Mouse (Mus musculus) intestine, embryonic 14.5 days (tissue): ENCODE measurements around the gene Ppm1m. TPM values are rescaled to one million over a fixed set of nuclear protein-coding genes. Genes with fewer than 3 reads are reported as not detected.

ENCODE experiments used
- ATAC-seq: fragments of 200-750 bp; cut with Nextera tagmentation; replicated peaks from 2 replicates; pipeline ENCODE4 v1.8.0; 2017; ENCODE audit warnings: low read depth, moderate number of reproducible peaks, moderate TSS enrichment, moderate library complexity; ENCODE audit not compliant: low FRiP score, low TSS enrichment
- DNase-seq: peaks from one replicate; pipeline ENCODE4 v3.0.0-alpha.2; 2018; ENCODE audit warnings: low spot score
- H3K27ac ChIP-seq: fragments of 300-500 bp; sonication (generic); 2 replicates; pipeline ENCODE4 v1.5.1; 2014; ENCODE audit warnings: low read depth, mild to moderate bottlenecking, control low read depth
- H3K27me3 ChIP-seq: fragments of 300-500 bp; sonication (generic); replicated peaks from 2 replicates; pipeline ENCODE4 v1.6.1; 2014; ENCODE audit warnings: low read length, control low read depth; ENCODE audit not compliant: control insufficient read depth, insufficient read depth
- H3K36me3 ChIP-seq: fragments of 300-500 bp; sonication (generic); 2 replicates; pipeline ENCODE4 v1.6.1; 2014; ENCODE audit warnings: low read length, control low read depth; ENCODE audit not compliant: control insufficient read depth, insufficient read depth
- H3K4me1 ChIP-seq: fragments of 300-500 bp; sonication (generic); replicated peaks from 2 replicates; pipeline ENCODE4 v1.6.1; 2014; ENCODE audit warnings: low read length, control low read depth, mixed read lengths; ENCODE audit not compliant: control insufficient read depth, insufficient read depth
- H3K4me2 ChIP-seq: fragments of 300-500 bp; sonication (generic); 2 replicates; pipeline ENCODE4 v1.6.1; 2014; ENCODE audit warnings: low read length
- H3K4me3 ChIP-seq: fragments of 300-500 bp; sonication (generic); 2 replicates; pipeline ENCODE4 v1.5.1; 2014; ENCODE audit warnings: low read depth, low read length, control low read depth, mixed read lengths
- H3K9ac ChIP-seq: fragments of 300-500 bp; sonication (generic); 2 replicates; pipeline ENCODE4 v1.6.1; 2014; ENCODE audit warnings: mild to moderate bottlenecking, low read length
- H3K9me3 ChIP-seq: fragments of 300-500 bp; sonication (generic); 2 replicates; pipeline ENCODE4 v1.6.1; 2016; ENCODE audit warnings: low read length, control low read depth; ENCODE audit not compliant: control insufficient read depth
- WGBS: fragments of 180-500 bp; shearing (Covaris S2); extraction: QIAGEN DNeasy Blood & Tissue Kit; methylation state at CpG from one replicate; pipeline ENCODE4 v1.1.7; 2014; 5-methylcytosine and 5-hydroxymethylcytosine counted together
- polyA plus RNA-seq: library from polyadenylated mRNA; unstranded; fragments of >200 nt; fragmentation: Nextera tagmentation; extraction: Ambion mirVana; gene quantifications from 2 replicates; pipeline ENCODE4 v1.2.1, GENCODE M21; 2014

Gene Ppm1m
- polyA plus RNA-seq, 1 experiment from 2014 or later = 33.6 TPM

- Histone ChIP-seq H3K4me1 (no peaks in the 10 kb centered on the region), H3K9ac (no peak overlapping the region), H3K9me3 (no peaks in the 10 kb centered on the region), H3K27me3 (no peaks in the 10 kb centered on the region), H3K27ac (no peak overlapping the region), H3K4me2 (no peak overlapping the region), H3K36me3 (peaks cover 73% of the 10 kb centered on the region), H3K4me3 (no peak overlapping the region)
- ATAC-seq (no peak), DNase-seq (no peak)
- 92% methylated on average over 8 of the region's 8 CpGs for whole genome bisulfite sequencing
Measured at GRCm38 (mm10) chr9:106192024-106192423, 7.5 kb downstream of the Ppm1m start.

GRCm38 (mm10) chr9:106191355-106191754 is 8.2 kb downstream of the Ppm1m start:
- no peaks in the 10 kb centered on the region for H3K9me3 ChIP-seq
- H3K27me3 ChIP-seq = no peaks in the 10 kb centered on the region
- no peak for ATAC-seq
- DNase-seq = no peak
- H3K27ac ChIP-seq = no peak overlapping the region
- peaks cover 79% of the 10 kb centered on the region for H3K36me3 ChIP-seq
- 95% methylated on average over 1 of the region's 1 CpGs for WGBS
- no peak overlapping the region for H3K4me2 ChIP-seq
- no peak overlapping the region for H3K9ac ChIP-seq
- H3K4me1 ChIP-seq = no peaks in the 10 kb centered on the region
- H3K4me3 ChIP-seq = no peak overlapping the region

GRCm38 (mm10) chr9:106183996-106184395 is 15.6 kb downstream of the Ppm1m start:
- Histone ChIP-seq H3K4me2 (no peak overlapping the region), H3K4me3 (no peak overlapping the region), H3K27me3 (no peaks in the 10 kb centered on the region), H3K9ac (no peak overlapping the region), H3K4me1 (no peaks in the 10 kb centered on the region), H3K36me3 (peaks cover 98% of the 10 kb centered on the region), H3K9me3 (no peaks in the 10 kb centered on the region), H3K27ac (no peak overlapping the region)
- DNase-seq = no peak
- no peak for ATAC-seq
- 79% methylated on average over 5 of the region's 5 CpGs for WGBS

GRCm38 (mm10) chr9:106182146-106182545 is 17.4 kb downstream of the Ppm1m start:
- no peak for ATAC-seq
- no peaks in the 10 kb centered on the region for H3K9me3 ChIP-seq
- DNase-seq = no peak
- no peak overlapping the region for H3K9ac ChIP-seq
- H3K4me3 ChIP-seq = no peak overlapping the region
- H3K36me3 ChIP-seq = peaks cover 98% of the 10 kb centered on the region
- no peak overlapping the region for H3K4me2 ChIP-seq
- no peaks in the 10 kb centered on the region for H3K27me3 ChIP-seq
- no peak overlapping the region for H3K27ac ChIP-seq
- no peaks in the 10 kb centered on the region for H3K4me1 ChIP-seq
- WGBS = 91% methylated on average over 4 of the region's 4 CpGs

GRCm38 (mm10) chr9:106179964-106180363 is 19.6 kb downstream of the Ppm1m start:
- Histone ChIP-seq H3K9ac (no peak overlapping the region), H3K9me3 (no peaks in the 10 kb centered on the region), H3K4me1 (peaks cover 10% of the 10 kb centered on the region), H3K4me3 (no peak overlapping the region), H3K27me3 (no peaks in the 10 kb centered on the region), H3K27ac (no peak overlapping the region), H3K4me2 (no peak overlapping the region), H3K36me3 (peaks cover 88% of the 10 kb centered on the region)
- no peak for ATAC-seq
- WGBS = 95% methylated on average over 3 of the region's 3 CpGs
- no peak for DNase-seq

- Histone ChIP-seq H3K4me2 (no peak overlapping the region), H3K9ac (no peak overlapping the region), H3K9me3 (no peaks in the 10 kb centered on the region), H3K4me3 (no peak overlapping the region), H3K27me3 (no peaks in the 10 kb centered on the region), H3K27ac (no peak overlapping the region), H3K36me3 (peaks cover 83% of the 10 kb centered on the region), H3K4me1 (peaks cover 15% of the 10 kb centered on the region)
- ATAC-seq = no peak
- 80% methylated on average over 2 of the region's 2 CpGs for WGBS
- DNase-seq = no peak
Measured at GRCm38 (mm10) chr9:106179454-106179853, 20.1 kb downstream of the Ppm1m start.

- Histone ChIP-seq H3K9me3 (no peaks in the 10 kb centered on the region), H3K9ac (no peak overlapping the region), H3K36me3 (peaks cover 66% of the 10 kb centered on the region), H3K4me1 (peaks cover 30% of the 10 kb centered on the region), H3K4me2 (no peak overlapping the region), H3K27me3 (no peaks in the 10 kb centered on the region), H3K27ac (no peak overlapping the region), H3K4me3 (no peak overlapping the region)
- ATAC-seq (no peak), DNase-seq (no peak)
- whole genome bisulfite sequencing = 87% methylated on average over 6 of the region's 6 CpGs
Measured at GRCm38 (mm10) chr9:106177799-106178198, 21.7 kb downstream of the Ppm1m start.

GRCm38 (mm10) chr9:106176769-106177168 is 22.8 kb downstream of the Ppm1m start:
- peaks cover 56% of the 10 kb centered on the region for H3K36me3 ChIP-seq
- no peak overlapping the region for H3K9ac ChIP-seq
- no peak overlapping the region for H3K27ac ChIP-seq
- WGBS = 70% methylated on average over 5 of the region's 5 CpGs
- H3K27me3 ChIP-seq = no peaks in the 10 kb centered on the region
- ATAC-seq (no peak), DNase-seq (no peak)
- no peak overlapping the region for H3K4me3 ChIP-seq
- H3K4me2 ChIP-seq = no peak overlapping the region
- H3K9me3 ChIP-seq = no peaks in the 10 kb centered on the region
- peaks cover 32% of the 10 kb centered on the region for H3K4me1 ChIP-seq

GRCm38 (mm10) chr9:106175552-106176200 is 23.9 kb downstream of the Ppm1m start:
- Histone ChIP-seq H3K9me3 (no peaks in the 10 kb centered on the region), H3K36me3 (peaks cover 45% of the 10 kb centered on the region), H3K4me3 (no peak overlapping the region), H3K27ac (no peak overlapping the region), H3K4me2 (no peak overlapping the region), H3K9ac (no peak overlapping the region), H3K4me1 (peaks cover 32% of the 10 kb centered on the region), H3K27me3 (no peaks in the 10 kb centered on the region)
- WGBS = 69% methylated on average over 3 of the region's 3 CpGs
- ATAC-seq (no peak), DNase-seq (no peak)
